Mouse (Mus musculus): ENCODE data around the gene Gm2832. TPM values are rescaled to one million over a fixed set of nuclear protein-coding genes. Genes with fewer than 3 reads are reported as not detected.
A peak's percentile ranks its signal among the peaks of the same experiment; 100 is the strongest.
"Not testable (repeated sequence)": the region's sequence is repeated elsewhere in the genome, so short reads cannot be mapped to it uniquely, and the experiment has no call there.

Gene Gm2832
- polyA plus RNA-seq (2012; rRNA removed): 0.21 and 0.26 TPM in 2 replicates

- not testable (repeated sequence) for DNase-seq (ENCODE audit: low read depth)
Observed at GRCm38 (mm10) chr14:41278505-41278904, at the start of gene Gm2832. Gene Gm2832 (plus strand): TSS chr14:41278805.

GRCm38 (mm10) chr14:41263296-41263695 lies 15.3 kb upstream of the Gm2832 start:
- DNase-seq (ENCODE audit: low read depth): not testable (repeated sequence)

GRCm38 (mm10) chr14:41263853-41264755 lies 14.5 kb upstream of the Gm2832 start:
- DNase-seq (ENCODE audit: low read depth): peak; percentile 0

- peak; percentile 13; the same call in 1 of the 2 replicates for TF ChIP-seq CTCF (IDR thresholded peaks at IDR 0.05; ENCODE audit: borderline replicate concordance, extremely low read depth, insufficient read depth, insufficient read length)
- DNase-seq (ENCODE audit: low read depth): peak; percentile 57
Observed at GRCm38 (mm10) chr14:41264756-41265566, 13.6 kb upstream of the Gm2832 start.

- not testable (repeated sequence) for DNase-seq (ENCODE audit: low read depth)
Observed at GRCm38 (mm10) chr14:41285965-41286364, 7.4 kb downstream of the Gm2832 start.

Other genes starting within 250 kb of the Gm2832 start
- 0.15 and 0.53 TPM in 2 replicates for gene Dydc2, start 209.6 kb upstream of the Gm2832 start, polyA plus RNA-seq (2012; rRNA removed)
- gene Dydc1, start 205.9 kb upstream of the Gm2832 start, polyA plus RNA-seq (2012; rRNA removed): 0.11 TPM in 1 of 2 replicates, not detected in the other
- gene Mat1a, start 173.8 kb upstream of the Gm2832 start, polyA plus RNA-seq (2012; rRNA removed): 0.16 TPM in 1 of 2 replicates, not detected in the other
- gene Sftpa1, start 147.0 kb upstream of the Gm2832 start, polyA plus RNA-seq (2012; rRNA removed): not detected in 2 replicates
- gene Mbl1, start 127.3 kb upstream of the Gm2832 start, polyA plus RNA-seq (2012; rRNA removed): not detected in 2 replicates
- not detected in 2 replicates for gene Sftpd, start 93.7 kb upstream of the Gm2832 start, polyA plus RNA-seq (2012; rRNA removed)
- not detected in 2 replicates for gene Gm5798, start 69.8 kb downstream of the Gm2832 start, polyA plus RNA-seq (2012; rRNA removed)
- not detected in 2 replicates for gene Gm7945, start 107.6 kb downstream of the Gm2832 start, polyA plus RNA-seq (2012; rRNA removed)
- gene Gm6482, start 129.5 kb downstream of the Gm2832 start, polyA plus RNA-seq (2012; rRNA removed): not detected in 2 replicates
- not detected in 2 replicates for gene Gm7954, start 174.7 kb downstream of the Gm2832 start, polyA plus RNA-seq (2012; rRNA removed)
- gene Gm3486, start 210.7 kb downstream of the Gm2832 start, polyA plus RNA-seq (2012; rRNA removed): not detected in 2 replicates

All from brain, embryonic 14.5 days (tissue).